Mouse (Mus musculus): Measurements from ENCODE around the gene Trabd2b.

- TF ChIP-seq CTCF (IDR thresholded peaks at IDR 0.05; ENCODE audit: low read depth, low read length) = no peak
- no peak for TF ChIP-seq EP300 (IDR thresholded peaks at IDR 0.05; ENCODE audit: insufficient read depth, low read depth, low read length)
Measured at GRCm38 (mm10) chr4:114420154-114420553, 13.6 kb downstream of the Trabd2b start.

All from ES-Bruce4 (cell line).